Mouse (Mus musculus) spleen, adult 18-20 months (tissue): Measurements from ENCODE around the gene Sptbn4.

ENCODE experiments used
- DNase-seq, 2 experiments: peaks; one replicate each; pipeline ENCODE4 v3.0.0; 2022; ENCODE audit warnings: mixed read lengths in 2 of 2

Sptbn4 gene

GRCm38 (mm10) chr7:27323001-27323400, 124.5 kb downstream of the Sptbn4 start:
- no peak for DNase-seq

- no peak for DNase-seq
Observed at GRCm38 (mm10) chr7:27322291-27322690, 125.2 kb downstream of the Sptbn4 start.

- DNase-seq, result no peak
Observed at GRCm38 (mm10) chr7:27319411-27319810, 128.1 kb downstream of the Sptbn4 start.

GRCm38 (mm10) chr7:27315958-27316357, 131.5 kb downstream of the Sptbn4 start:
- no peak for DNase-seq

GRCm38 (mm10) chr7:27314393-27314792, 133.1 kb downstream of the Sptbn4 start:
- DNase-seq, result no peak

DNA sequence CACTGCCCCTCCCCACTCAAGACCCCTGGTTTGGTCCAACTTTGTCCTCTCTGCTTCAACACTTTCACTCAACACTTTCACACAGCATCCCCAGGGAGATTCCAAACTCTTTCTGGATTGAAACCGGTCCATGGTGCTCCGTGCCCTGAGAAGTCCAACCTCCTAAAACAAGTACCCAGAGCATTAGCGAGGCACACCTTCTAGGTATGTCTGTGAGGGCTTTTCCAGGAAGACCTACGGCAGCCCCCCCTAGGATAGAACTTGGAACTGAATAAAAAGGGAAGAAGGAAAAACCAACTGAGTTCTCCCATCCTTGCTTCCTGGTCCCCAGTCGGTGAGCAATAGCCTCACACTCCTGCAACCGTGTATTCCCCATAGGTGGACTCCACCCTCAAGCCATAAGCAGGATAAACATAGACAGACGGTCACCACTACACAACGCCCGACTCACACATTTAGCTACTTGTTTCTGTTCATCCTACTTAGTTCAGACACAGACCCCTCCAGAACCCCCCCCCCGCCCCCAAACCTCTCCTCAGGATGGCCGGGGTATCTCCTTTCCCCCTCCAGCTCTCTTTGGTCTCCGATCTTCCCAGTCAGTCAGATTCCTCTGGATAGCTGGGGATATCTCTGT, 135.7 kb downstream of the Sptbn4 start:
- DNase-seq, result no peak

DNA sequence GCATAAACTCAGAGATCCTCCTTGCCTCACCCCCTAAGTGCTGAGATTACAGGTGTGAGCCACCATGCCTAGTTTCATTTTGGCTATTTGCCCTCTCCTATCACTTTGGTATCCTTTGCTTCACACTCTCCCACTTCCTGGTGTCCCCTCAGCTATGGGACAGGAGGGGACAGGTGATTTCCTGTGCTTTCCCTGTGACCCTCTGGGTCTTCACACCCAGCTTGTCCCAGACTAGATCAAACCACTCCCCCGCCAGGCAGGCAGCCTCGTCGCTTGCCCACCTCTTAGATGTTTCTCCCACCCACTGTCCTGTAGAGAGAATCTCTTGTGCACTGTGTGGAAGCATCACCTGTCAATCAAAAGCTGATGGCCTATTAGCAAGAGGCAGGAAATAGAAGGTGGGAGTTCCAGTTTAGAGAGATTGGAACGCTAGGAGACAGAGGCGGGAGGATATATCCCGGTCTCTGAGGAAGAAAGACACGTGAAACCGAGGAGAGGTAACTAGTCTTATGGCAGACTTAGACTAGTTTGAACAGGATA, 136.4 kb downstream of the Sptbn4 start:
- no peak for DNase-seq

GRCm38 (mm10) chr7:27310306-27310705, 137.2 kb downstream of the Sptbn4 start:
- DNase-seq, result no peak

- no peak for DNase-seq
Observed at GRCm38 (mm10) chr7:27309832-27310231, 137.7 kb downstream of the Sptbn4 start.

DNA sequence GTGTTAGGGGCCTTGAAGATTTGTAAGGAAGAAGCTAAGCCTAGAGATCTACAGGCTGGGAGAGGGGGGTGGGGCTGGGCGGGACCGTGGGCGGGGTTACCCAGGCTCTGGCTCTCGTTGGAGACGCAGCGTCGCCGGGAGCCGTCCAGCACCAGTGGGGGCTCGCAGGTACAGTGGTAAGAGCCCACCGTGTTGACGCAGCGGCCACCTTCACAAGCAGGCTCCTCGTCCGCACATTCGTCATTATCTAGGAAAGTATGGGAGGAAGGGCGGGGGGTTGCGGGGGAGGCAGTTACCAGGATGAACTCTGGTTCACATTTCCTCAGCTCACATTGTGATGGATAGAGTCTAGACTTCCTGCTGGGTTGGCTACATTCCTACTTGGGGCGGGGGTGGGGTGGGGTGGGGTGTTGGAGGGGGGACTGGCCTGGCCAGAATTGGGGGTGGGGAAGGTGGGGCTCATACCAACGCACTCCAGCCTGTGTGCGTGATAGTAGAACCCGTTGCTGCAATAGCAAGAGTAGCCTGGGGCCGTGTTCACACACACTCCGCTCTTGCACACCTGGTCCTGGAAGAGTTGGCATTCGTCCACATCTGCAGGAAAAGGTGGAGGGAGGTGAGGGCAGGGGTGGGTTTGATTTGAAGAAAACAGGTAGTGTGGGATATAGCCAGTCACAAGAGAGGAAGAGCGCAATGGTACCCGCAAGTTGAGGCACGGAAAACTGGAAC, 138.5 kb downstream of the Sptbn4 start:
- no peak for DNase-seq

DNA sequence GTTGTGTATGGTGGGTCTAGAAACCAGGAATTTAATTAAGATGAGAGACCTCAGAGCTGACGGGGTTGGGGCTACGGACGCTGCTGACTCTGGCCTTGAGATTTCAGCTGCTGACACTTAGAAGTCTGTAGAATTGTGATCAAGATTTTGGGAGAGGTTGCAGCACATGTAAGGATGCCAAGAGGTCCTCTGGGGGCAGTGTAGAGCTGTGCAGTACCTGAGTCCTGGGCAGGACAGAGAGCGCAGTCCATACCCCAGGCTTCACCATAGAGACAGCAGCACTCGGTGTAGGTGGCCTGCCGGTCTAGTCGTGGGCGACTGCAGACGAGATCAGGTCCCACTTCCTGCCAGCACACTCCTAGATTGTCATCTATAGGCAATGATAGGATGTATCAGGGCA, 139.9 kb downstream of the Sptbn4 start:
- DNase-seq, result no peak
